Mouse (Mus musculus): ENCODE data around the gene Slc35f5. TPM values are rescaled to one million over a fixed set of nuclear protein-coding genes. Genes with fewer than 3 reads are reported as not detected.

The Slc35f5 gene
- total and polyA plus RNA-seq, 3 experiments: 3.9 to 6.0 (median 5.8) TPM

GRCm38 (mm10) chr1:125519107-125519611, 41.2 kb upstream of the Slc35f5 start (continued):
- no peak for TF ChIP-seq USF2 (conservative IDR thresholded peaks at IDR 0.05; ENCODE audit: low read depth, low read length)
- TF ChIP-seq CHD2 (IDR thresholded peaks at IDR 0.05; ENCODE audit: low read length): no peak
- TF ChIP-seq PAX5 (IDR thresholded peaks at IDR 0.05; ENCODE audit: low read length): no peak
- no peak for TF ChIP-seq NRF1 (IDR thresholded peaks at IDR 0.05; ENCODE audit: low read depth, low read length)
- no peak for TF ChIP-seq UBTF (IDR thresholded peaks at IDR 0.05; ENCODE audit: low read depth, low read length)
- TF ChIP-seq RCOR1 (conservative IDR thresholded peaks at IDR 0.05; ENCODE audit: low read depth, low read length): no peak
- TF ChIP-seq HCFC1 (IDR thresholded peaks at IDR 0.05; ENCODE audit: low read depth, low read length): peak; percentile 15; the same call in 1 of the 2 replicates
- no peak for TF ChIP-seq IRF4 (IDR thresholded peaks at IDR 0.05; ENCODE audit: low read depth, low read length)
- peak; percentile 58 for TF ChIP-seq RAD21 (IDR thresholded peaks at IDR 0.05; ENCODE audit: low read depth, low read length)
- no peak for TF ChIP-seq JUN (IDR thresholded peaks at IDR 0.05; ENCODE audit: insufficient read depth, low read depth, low read length)
- TF ChIP-seq ZC3H11A (IDR thresholded peaks at IDR 0.05; ENCODE audit: low read depth, low read length): no peak
- TF ChIP-seq MEF2A (IDR thresholded peaks at IDR 0.05; ENCODE audit: borderline replicate concordance, low read depth, low read length): no peak
- TF ChIP-seq CHD1 (IDR thresholded peaks at IDR 0.05; ENCODE audit: low read depth, low read length): no peak
- TF ChIP-seq NELFE (IDR thresholded peaks at IDR 0.05; ENCODE audit: low read depth, low read length): no peak
- no peak for TF ChIP-seq ZNF384 (IDR thresholded peaks at IDR 0.05; ENCODE audit: low read depth, low read length)
- TF ChIP-seq BHLHE40 (IDR thresholded peaks at IDR 0.05; ENCODE audit: low read depth, low read length): peak; percentile 72

- Histone ChIP-seq H3K4me2 (ENCODE audit: insufficient read depth, low read depth, poor library complexity, severe bottlenecking) (peak overlapping the region; percentile 49; the same call in 1 of the 2 replicates), H3K36me3 (replicated peaks in 1 of 2; ENCODE audit: control insufficient read depth in 1 of 2, insufficient read depth in 1 of 2, low read length in 1 of 2) (no peaks in the 10 kb centered on the region), H3K9ac (ENCODE audit: insufficient read depth, low read depth) (no peak overlapping the region), H3K4me3 (replicated peaks in 1 of 3; ENCODE audit: low read depth in 2 of 3, low read length in 2 of 3, poor library complexity in 1 of 3) (no peak overlapping the region), H3K79me2 (replicated peaks; ENCODE audit: control insufficient read depth, extremely low read depth, insufficient read depth, poor library complexity, severe bottlenecking) (no peaks in the 10 kb centered on the region), H3K27me3 (replicated peaks) (no peaks in the 10 kb centered on the region), H3K9me3 (replicated peaks; ENCODE audit: low read length) (no peaks in the 10 kb centered on the region), H3K27ac (ENCODE audit: insufficient read depth, low read depth) (no peak overlapping the region), H3K4me1 (ENCODE audit: control insufficient read depth in 1 of 2, insufficient read depth in 2 of 2) (no peaks in the 10 kb centered on the region)
- in situ Hi-C loops (cut with MboI; ENCODE audit: low pct_ligation_motif_present, low pct_unique_long_range_greater_than_20kb, low sequenced_read_pairs): no loop called here
- dilution Hi-C loops (cut with MboI; ENCODE audit: extremely low pct_ligation_motif_present, extremely low pct_unique_long_range_greater_than_20kb, low sequenced_read_pairs): no loop called here
- no peak for DNase-seq (ENCODE audit: extremely low read depth)
- no peak for TF ChIP-seq USF2 (conservative IDR thresholded peaks at IDR 0.05; ENCODE audit: low read depth, low read length)
- TF ChIP-seq ZC3H11A (IDR thresholded peaks at IDR 0.05; ENCODE audit: low read depth, low read length): no peak
- TF ChIP-seq UBTF (IDR thresholded peaks at IDR 0.05; ENCODE audit: low read depth, low read length): no peak
- no peak for TF ChIP-seq NRF1 (IDR thresholded peaks at IDR 0.05; ENCODE audit: low read depth, low read length)
- TF ChIP-seq USF1 (IDR thresholded peaks at IDR 0.05; ENCODE audit: low read depth, low read length): no peak
- no peak for TF ChIP-seq MAFK (IDR thresholded peaks at IDR 0.05; ENCODE audit: insufficient replicate concordance, low read length)
- TF ChIP-seq CTCF (conservative IDR thresholded peaks at IDR 0.05 in 1 of 2, IDR thresholded peaks at IDR 0.05 in 1 of 2; ENCODE audit: low read depth in 2 of 2, low read length in 2 of 2): no peak
- TF ChIP-seq ZKSCAN1 (IDR thresholded peaks at IDR 0.05; ENCODE audit: borderline replicate concordance, low read depth, low read length): no peak
Observed at GRCm38 (mm10) chr1:125525965-125526665, 34.3 kb upstream of the Slc35f5 start.
